Mouse (Mus musculus): ENCODE data around the gene Scrn1. TPM values are rescaled to one million over a fixed set of nuclear protein-coding genes. Genes with fewer than 3 reads are reported as not detected.

Gene Scrn1
- total RNA-seq, 2 experiments from 2014 or later, result 98.5 to 99.8 TPM

DNA sequence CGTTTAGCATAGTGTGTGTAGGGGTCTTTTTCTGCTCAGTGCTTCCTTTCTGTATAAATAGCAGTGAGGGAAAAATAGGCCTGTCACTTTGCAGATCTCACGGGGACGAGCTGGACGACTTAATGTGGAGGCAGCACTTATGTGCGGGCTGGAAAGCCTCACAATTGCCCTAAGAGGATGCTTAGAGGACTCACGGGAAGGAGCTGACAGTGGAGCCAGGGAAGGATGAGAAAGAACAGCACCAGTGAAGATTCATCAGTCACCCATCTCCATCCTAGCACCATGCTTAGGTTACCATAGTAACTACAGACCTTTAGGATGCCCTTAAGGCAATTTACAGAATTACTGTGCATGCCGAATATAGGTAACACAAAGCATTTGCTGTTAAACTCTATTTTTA is 3.5 kb upstream of the Scrn1 start:
- no peak for DNase-seq (ENCODE audit: low spot score in 2 of 2)

DNA sequence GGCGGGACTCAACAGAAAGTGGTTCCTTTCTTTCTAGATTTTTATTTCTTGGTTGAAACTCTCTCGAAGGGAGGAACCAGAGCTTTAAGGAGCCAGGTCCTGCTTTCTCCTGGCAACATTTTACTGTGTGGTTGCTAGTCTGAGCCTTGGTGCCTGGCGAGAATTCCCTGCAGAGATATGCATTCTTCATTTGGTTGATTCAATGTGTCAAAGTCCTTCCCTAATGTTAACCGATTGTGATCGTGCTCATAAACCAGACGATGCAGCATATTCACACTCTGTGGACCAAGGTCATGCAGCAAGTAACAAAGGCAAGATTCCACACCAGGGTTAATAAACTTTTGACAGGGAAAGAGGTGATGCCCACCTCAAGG is 244 bp upstream of the Scrn1 start:
- DNase-seq (ENCODE audit: low spot score in 2 of 2), result no peak

DNA sequence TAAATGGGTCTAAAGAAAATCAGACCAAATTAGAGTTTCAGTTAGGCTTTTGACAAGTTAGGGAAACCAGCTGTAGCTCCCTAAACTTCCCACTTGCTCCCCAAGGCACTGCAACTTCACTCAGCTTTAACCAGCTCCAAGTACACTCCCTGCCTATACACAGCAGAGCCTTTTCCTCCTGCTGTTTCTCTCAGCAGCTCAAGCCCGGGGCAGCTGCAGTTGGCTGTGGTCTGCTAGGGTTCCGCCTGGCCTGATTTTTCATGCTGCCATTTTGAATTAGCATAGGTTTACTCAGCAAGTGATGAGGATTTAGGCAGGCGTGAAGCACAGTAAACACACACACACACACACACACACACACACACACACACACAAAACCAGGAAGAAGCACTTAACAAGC is 1.3 kb downstream of the Scrn1 start:
- DNase-seq (ENCODE audit: low spot score in 2 of 2), result peak in 1 of 2 experiments; percentile 39

DNA sequence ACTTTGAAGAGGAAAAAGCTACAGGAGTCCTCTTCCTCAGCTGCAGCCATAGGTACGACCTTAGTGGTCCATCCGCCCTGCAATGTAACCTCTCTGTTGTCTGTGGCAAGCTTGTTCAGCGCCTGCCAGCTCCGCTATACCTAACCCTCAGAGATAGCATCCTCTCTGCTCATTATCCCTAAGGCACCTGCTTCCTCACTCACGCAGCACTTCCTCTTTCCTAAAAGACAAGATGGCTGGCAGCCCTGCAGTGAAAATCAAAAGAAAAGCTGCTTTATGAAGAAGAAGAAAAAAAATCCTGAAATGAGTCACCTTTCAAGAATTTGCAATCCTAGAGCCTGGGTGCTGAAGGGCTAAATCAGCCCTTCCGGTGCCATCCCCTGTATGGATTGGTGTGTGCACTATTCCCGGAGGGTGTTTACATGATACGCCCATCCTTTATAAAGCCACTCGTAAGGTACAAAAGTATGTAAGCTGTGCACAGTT is 1.7 kb downstream of the Scrn1 start:
- no peak for DNase-seq (ENCODE audit: low spot score in 2 of 2)

DNA sequence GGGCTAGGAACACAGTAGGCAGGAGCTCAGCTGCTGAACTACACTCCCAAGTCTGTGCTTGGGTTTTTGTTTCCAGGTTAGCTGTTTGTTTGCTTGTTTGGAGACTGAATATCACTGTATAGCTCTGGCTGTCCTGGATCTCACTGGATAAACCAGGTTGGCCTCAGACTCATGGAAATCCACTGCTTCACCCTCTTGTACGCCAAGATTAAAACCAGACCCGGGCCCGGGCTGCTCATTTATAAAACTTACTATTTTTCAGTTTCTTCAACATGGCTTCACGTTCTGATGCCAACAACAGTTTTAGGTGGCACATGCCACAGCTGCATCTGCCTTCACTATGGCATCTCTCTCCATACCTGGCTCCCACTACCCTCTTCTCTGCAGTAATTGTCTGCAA is 2.7 kb downstream of the Scrn1 start:
- no peak for DNase-seq (ENCODE audit: low spot score in 2 of 2)

DNA sequence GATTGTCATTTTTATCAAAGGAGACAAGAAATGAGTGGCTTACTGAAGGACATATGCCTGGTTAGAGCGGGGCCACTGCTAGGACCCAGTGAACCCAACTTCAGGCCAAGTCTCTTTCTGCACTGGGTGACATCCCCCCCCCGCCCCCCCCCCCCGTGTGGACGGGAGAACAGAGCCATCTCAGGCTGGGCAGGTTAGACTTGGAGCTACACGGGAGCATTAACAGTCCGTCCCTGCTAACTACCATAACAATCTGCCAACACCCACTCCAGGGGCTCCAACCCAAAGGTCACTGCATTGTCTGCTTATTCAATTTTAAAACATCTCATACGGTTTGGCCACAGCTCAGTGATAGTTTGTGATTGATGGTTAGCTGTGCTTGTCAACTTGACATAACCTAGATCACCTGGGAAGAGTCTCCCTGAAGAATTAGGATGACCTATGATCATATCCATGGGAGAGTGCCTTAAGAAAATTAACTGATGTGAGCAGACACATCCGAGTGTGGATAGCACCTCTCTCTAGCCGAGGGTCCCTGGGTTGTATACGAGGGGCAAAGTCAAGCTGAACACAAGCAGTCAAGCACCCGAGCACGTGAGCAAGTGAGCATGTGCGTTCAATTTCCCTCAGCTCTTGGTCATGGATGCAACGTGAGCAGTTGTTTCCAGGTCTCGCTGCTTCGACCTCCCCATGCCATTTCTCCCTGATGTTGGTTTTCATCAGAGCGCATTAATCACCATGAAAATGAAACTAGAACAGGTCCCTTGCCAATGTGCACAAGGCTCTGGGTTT is 4.1 kb downstream of the Scrn1 start:
- DNase-seq (ENCODE audit: low spot score in 2 of 2), result no peak

DNA sequence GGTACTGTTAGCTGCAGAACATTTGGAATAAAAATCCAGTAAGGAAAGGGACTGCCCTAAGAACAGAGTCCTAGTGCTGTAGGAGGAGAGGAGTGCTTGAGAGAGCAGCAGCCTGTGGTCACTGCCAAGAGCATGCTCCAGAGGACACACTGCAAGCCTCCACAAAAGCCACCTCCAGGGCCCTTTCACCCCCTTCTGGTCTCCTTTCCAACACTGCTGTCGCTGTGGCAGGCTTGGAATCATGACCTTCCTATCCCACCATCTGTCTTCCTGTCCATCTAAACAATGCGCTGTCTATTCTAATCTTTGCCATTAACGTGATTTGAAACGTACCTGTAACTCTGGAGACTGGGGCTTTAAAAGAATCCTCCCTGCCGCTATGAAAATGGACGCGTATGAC is 7.8 kb downstream of the Scrn1 start:
- no peak for DNase-seq (ENCODE audit: low spot score in 2 of 2)

DNA sequence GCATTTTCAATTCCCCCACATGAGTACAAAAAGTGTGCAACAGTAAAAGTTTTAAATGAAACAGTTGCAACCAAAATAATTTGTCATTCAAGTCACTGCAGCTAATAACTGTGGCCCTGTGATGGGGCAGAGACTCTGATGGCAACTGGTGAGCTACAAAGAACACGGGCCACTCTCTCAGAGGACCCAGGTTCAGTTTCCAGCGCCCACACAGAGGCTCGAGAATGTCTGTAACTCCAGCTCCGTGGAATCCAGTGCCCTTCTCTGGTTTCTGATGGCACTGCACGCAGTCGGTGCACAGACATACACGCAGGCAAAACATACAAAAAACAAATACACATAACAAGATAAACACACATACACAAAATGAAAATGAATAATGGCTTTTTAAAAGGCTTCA is 8.6 kb downstream of the Scrn1 start:
- DNase-seq (ENCODE audit: low spot score in 2 of 2), result no peak

DNA sequence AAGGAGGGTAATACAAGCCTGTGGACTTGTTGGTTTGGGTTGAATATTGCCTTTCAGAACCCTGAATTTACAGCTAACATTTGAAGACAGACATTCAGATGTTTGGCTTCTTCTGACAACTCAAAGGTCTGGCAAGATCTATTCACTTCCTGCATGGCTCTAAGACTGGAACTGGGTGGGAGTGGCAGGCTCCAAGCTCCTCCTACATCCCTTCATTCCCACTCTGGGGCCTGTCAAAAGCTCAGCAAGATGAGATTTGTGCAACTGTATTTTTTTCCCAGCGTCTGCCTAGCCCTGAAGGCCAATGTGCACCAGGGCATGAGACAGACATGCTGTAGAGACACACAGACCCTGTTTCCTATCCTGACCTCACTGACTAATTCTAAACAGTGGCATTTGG is 10.5 kb downstream of the Scrn1 start:
- no peak for DNase-seq (ENCODE audit: low spot score in 2 of 2)

DNA sequence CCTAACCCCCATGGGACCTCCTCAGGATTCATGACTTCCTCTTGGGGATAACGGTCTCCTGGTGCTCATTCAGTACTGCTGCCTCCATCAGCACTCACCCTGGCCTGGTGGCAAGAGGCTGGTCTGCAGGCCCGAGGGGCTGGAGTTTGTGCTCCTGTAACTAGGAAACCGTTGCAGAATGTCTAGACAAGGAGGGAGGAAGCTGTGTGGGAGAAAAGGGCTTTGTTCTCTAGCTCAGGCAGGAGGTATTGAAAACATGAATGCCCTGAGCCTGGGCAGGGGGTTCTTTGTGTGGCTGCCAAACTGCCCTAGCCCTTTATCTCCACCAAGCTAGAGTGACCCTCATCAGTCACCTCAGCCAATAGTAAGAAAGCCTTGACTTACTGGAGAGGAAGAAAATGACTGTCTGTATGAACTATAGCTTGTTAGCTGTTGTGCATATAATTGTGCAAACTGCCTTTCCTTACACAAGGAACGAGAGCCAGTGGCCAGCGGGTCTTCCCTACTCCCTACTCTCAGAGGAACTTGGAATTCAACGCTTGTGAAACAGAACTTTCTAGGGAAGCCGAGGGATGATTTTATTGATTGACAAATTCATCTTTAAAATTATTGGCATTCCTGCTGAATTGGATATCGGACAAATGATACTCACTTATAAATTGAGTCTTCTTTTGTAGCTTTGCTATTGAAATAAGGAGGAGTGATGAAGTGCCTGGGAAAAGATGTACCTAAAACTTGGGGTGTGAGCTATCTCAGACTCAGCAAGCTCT is 11.8 kb downstream of the Scrn1 start:
- peak in 1 of 2 experiments; percentile 24 for DNase-seq (ENCODE audit: low spot score in 2 of 2)

DNA sequence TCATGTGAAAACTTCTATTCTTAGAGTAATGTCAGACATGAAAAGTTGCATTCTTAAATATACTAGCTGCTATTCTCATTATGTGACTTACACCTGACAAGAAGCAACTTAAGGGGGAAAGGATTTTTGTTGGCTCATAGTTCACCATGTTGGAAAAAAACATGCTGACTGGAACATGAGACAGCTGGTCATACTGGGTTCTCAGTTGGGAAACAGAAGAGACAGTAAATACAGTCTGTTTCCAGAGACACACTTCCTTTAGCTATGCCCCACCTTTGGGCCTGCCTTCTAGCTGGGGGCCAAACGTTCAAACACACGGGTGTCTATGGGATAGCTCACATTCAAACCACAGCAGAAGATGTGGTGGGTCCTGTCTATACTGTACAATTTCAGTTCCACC is 12.7 kb downstream of the Scrn1 start:
- no peak for DNase-seq (ENCODE audit: low spot score in 2 of 2)

DNA sequence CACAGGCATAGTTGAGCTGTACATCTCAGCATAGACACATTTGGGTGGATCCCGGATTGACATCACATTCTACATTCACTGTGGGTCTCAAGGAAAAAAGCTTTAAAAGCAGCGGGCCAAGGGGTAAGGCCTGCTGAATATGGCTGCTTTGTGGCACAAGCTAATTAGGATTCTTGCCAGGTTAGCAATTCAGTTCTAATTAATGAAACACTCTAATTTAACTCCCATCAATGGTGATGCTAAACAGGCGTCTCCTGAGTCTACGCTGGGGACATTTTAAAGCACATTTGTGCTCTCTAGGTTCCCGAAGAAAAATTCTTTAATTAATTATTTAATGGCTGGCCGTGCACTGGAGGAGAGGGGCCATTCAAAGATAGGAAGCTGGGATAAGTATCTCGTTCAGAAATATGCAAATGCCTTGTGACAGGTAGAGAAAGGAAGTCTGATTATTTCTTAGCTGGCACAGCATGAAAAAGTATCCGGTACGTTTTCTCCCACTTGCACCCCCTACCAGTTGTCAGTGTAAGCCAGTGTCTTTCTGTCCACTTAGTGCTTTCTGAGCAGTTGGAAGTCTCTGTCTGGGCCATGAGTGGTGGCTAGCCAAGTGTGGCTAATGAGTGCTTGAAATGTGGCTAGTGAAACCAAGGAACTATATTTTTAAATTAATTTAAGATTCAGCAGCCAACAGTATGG is 13.4 kb downstream of the Scrn1 start:
- no peak for DNase-seq (ENCODE audit: low spot score in 2 of 2)

DNA sequence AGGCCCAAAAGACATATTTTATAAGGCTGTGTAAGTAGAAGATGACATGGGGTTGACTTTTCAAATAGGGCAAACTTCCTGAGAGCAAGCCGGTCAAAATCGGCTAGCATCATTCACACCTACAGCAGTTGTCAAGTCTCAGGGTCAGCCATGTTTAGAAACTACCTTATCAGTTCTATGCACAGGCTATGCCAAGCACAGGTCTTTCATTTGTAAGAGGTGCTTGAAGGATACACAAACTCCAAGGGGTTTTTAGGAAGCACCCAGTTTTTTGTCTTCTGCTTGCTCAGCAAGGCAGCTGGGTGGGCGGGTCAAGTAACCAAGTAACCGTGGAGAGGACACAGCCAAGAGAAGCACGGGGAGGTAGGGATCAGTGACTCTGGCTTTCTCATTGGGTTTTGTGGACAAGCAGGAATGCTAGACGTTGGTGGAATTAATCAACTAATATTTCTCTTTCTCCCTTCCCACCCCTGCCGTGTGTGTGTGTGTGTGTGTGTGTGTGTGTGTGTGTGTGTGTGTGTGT is 15.4 kb downstream of the Scrn1 start:
- DNase-seq (ENCODE audit: low spot score in 2 of 2), result no peak

DNA sequence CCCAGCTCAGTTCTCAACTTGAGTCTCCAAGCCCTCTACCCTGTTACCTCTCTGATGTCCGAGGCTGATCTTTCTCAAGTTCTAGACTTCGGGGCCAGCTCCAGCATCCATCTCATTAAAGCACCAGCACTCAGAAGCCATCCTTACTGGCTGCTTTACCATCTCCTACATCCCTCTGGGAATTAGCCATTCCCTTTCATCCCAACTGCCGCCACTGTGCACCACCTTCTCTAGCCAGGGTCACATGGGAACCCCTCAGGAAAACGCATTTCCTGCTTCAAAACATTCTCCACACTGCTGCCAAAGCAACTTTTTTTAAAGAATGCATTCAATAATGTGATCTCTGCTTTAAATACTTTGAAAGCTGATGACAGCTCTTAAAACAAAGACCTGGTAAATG is 17.0 kb downstream of the Scrn1 start:
- no peak for DNase-seq (ENCODE audit: low spot score in 2 of 2)

DNA sequence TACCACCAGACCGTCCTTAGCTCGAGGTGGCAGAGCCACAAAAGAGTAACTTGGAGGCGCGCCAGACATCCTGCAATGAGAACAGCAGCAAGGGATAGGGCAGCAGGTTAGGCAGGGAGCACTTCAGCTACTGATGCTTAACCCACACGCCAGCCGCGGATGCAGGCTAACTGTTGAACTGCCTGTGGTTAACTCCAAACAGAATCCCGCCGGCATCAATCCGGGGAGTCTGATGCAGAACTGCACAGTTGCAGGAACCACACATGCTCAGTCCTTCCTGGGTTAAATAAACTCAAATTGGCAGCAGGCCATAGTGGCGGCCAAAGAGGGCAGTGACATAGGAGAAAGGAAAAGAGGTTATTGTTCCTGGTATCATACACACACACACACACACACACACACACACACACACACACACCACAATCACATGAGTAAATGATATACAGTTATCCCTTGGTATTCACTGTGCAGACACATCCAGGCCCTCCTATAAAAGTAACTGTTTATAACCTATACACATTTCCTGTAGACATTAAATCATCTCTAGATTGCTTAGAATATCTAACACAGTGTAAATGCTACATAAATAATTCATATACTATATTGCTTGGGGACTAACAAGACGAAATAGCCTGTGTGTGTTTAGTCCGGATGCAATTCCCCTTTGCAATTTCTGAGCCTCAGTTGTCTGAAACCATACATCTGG is 17.8 kb downstream of the Scrn1 start:
- no peak for DNase-seq (ENCODE audit: low spot score in 2 of 2)

DNA sequence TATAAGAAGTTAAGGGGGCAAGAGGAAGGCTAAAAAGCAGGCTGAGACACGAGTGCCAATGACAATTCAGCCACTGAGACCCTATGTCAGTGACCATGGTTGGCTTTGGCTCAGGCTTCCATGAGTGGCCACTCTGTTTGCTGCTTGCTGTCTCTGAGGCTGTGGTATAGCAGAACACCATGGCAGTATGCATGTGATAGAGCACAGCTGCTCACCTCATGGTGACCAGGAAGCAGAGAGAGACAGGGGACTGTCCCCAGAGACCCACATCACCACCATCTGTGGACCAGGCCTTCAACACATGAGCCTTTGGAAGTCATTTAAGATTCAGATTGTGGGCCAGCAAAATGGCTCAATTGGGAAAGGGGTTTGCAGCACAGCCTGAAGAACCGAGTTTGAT is 22.6 kb downstream of the Scrn1 start:
- DNase-seq (ENCODE audit: low spot score in 2 of 2), result no peak

DNA sequence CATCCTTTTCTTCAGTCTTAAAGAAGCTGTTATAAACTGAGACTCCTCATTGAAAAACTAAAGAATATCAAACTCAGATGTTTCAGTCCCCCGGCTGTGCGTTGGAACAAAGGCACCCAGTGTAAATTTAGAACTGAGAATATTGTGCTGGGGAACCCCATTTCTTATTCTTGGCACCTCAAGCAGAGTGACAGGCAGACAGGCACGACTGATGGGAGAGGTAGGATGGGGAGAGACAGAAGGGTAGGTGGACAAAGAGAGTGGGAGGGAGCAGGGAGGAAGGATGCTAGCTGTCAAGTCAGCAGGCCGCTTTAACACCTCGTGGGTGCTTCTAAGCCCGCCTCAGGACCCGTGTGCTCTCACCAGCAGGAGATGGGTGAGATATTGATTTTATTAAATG is 23.5 kb downstream of the Scrn1 start:
- DNase-seq (ENCODE audit: low spot score in 2 of 2), result peak in 1 of 2 experiments; percentile 20

DNA sequence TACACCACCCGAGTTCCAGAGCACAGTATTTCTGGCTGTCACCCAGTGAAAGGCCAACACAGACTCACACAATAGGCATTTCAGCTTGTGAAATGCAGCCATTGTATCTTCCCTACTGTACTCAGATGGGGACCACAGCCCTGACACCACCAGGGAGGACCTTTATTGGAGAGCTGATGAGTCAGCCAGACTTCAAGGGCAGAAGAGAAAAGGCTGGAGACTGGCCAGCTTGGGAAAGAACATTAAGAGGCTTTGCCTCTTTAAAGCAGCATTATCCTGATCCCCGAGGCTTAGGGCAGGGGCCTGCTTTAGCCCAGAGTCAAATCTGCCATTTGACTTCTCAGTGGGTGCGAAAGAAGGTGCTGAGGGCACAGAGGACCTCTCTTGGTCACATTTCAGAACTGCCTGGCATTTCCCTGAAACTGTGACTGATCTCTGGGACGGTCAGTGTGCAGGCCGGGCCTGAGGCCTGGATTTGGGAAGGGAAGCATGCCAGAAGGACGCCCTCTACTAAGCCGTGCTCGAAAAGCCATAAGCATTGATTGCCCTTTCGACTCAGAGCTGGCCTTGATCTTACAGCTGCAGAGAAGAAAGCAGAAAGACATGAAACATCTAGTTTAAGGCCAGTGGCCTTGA is 25.9 kb downstream of the Scrn1 start:
- DNase-seq (ENCODE audit: low spot score in 2 of 2), result peak in 1 of 2 experiments; percentile 23

DNA sequence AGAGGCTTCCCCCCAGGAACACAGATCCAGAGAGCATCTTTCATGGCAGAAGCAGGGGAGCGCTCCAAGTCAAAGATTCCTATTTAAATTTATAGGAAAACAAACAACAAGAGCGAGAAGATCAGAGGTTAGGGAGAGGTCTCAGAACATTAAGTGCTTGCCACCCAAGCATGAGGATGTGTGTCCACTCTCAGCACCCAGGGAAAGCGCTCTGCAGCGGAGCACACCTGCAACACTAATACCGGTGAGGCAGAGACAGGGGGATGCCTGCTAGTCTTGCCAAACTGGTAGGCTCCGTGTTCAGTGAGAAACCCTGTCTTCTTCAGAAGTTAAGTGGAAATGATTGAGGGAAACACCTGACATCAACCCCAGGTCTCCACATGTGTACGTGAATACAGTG is 26.9 kb downstream of the Scrn1 start:
- no peak for DNase-seq (ENCODE audit: low spot score in 2 of 2)

DNA sequence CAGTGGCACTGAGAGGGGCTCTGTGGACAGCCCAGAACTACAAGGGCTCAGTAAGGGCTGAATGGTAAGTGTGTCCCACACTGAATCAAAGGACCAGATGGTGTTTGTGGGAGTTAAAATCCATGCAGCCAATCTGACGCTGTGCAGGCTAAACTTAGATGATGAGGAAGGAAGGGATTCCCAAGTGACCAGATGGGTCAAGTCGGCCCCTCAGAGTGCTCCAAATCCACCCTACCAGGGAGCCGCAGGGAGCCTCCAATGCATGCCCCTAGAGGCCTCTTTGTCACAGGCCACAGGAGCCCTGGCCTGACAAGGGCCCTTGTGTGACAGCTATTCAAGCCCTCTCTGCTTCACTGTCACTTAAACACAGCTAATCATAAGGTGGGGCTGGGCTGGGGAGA is 27.5 kb downstream of the Scrn1 start:
- DNase-seq (ENCODE audit: low spot score in 2 of 2), result peak in 1 of 2 experiments; percentile 35

DNA sequence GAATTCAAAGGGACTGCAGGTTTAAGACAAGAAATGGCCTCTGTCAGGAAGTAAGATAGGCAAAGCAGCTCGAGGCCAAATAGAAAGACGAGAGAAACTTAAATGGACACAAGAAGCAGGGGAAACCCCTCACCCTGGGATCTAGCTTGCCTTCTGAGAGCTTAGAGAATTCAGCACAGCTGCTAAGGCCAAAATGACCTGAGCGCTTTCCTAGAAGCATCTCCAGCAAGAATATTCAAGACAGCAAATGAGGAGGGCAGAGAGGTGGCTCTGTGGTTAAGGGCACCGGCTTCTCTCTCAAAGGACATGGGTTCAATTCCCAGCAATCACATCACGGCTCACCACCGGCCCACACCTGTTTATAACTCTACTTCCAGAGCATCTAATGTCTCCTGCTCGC is 29.2 kb downstream of the Scrn1 start:
- no peak for DNase-seq (ENCODE audit: low spot score in 2 of 2)

Measured in layer of hippocampus, adult 18-20 months (tissue).